ENCODE assay signal across 21 mouse cellular contexts in the genomic region with DNA sequence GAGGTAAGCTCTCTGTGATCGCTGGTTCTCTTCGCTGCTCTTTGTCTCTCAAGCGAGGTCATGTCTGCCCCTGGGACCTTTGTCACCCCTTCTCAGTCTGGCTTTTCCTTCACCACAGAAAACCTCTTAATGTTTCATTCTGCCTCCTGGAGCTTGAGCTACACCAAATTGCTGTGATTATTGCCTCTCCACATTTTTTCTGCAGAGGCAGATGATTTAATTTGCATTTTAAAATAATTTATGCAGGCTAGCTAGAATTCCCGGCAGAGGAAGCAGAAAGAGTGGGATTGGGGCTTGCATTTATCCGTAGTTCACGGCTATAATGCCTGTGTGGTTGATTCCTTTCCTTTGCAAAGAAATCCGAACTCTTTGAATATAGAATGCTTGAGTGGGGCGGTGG. TPM values are rescaled to one million over a fixed set of nuclear protein-coding genes. Genes with fewer than 3 reads are reported as not detected.
DNase-seq lines count a peak whose midpoint lies in the region; ATAC-seq and TF ChIP-seq lines count a peak whose summit lies in the region.
"Had no signal": no experiment of that assay in that cellular context is flagged by ENCODE, and none has a peak within 500 bp of the region (broad histone marks: within the 10 kb centered on the region; RNA-seq: fewer than 3 reads in every experiment).

No protein-coding gene starts in this region.

- no peak for TF ChIP-seq CTCF in layer of hippocampus, adult 2 months (conservative IDR thresholded peaks at IDR 0.05)

- H3K4me1 ChIP-seq in forebrain, embryonic 16.5 days (replicated peaks; ENCODE audit: control insufficient read depth, insufficient read depth, low read length) = peaks cover 42% of the 10 kb centered on the region
- H3K4me1 ChIP-seq in midbrain, embryonic 10.5 days = peaks cover 41% of the 10 kb centered on the region
- H3K4me1 ChIP-seq in neural tube, embryonic 15.5 days = peaks cover 30% of the 10 kb centered on the region
- H3K4me1 ChIP-seq in intestine, embryonic 15.5 days (replicated peaks) = peaks cover 19% of the 10 kb centered on the region

- H3K36me3 ChIP-seq in forebrain, embryonic 16.5 days (ENCODE audit: control insufficient read depth, insufficient read depth) = no peaks in the 10 kb centered on the region
- H3K36me3 ChIP-seq in midbrain, embryonic 10.5 days = no peaks in the 10 kb centered on the region
- no peaks in the 10 kb centered on the region for H3K36me3 ChIP-seq in neural tube, embryonic 15.5 days
- no peaks in the 10 kb centered on the region for H3K36me3 ChIP-seq in intestine, embryonic 15.5 days
- H3K36me3 ChIP-seq: lung, embryonic 15.5 days had no signal

- peak overlapping the region; percentile 91 for H3K4me3 ChIP-seq in layer of hippocampus, adult 2 months
- H3K4me3 ChIP-seq in forebrain, embryonic 16.5 days (replicated peaks; ENCODE audit: low read length) = peak overlapping the region; percentile 10
- peak overlapping the region; percentile 31 for H3K4me3 ChIP-seq in midbrain, embryonic 10.5 days
- no peak overlapping the region for H3K4me3 ChIP-seq in neural tube, embryonic 15.5 days (replicated peaks)
- no peak overlapping the region for H3K4me3 ChIP-seq in intestine, embryonic 15.5 days (replicated peaks)
- H3K4me3 ChIP-seq: lung, embryonic 15.5 days; megakaryocyte, embryonic 14.5 days had no signal

- H3K27ac ChIP-seq in layer of hippocampus, adult 2 months = peak overlapping the region; percentile 91
- peak overlapping the region; percentile 77 for H3K27ac ChIP-seq in forebrain, embryonic 16.5 days (ENCODE audit: low read length)
- peak overlapping the region; percentile 46 for H3K27ac ChIP-seq in midbrain, embryonic 10.5 days (replicated peaks)
- no peak overlapping the region for H3K27ac ChIP-seq in neural tube, embryonic 15.5 days (replicated peaks)
- H3K27ac ChIP-seq in intestine, embryonic 15.5 days = no peak overlapping the region
- H3K27ac ChIP-seq: lung, embryonic 15.5 days had no signal

- H3K27me3 ChIP-seq in forebrain, embryonic 16.5 days (replicated peaks; ENCODE audit: control insufficient read depth, insufficient read depth, low read length) = peaks cover 28% of the 10 kb centered on the region
- peaks cover 100% of the 10 kb centered on the region for H3K27me3 ChIP-seq in midbrain, embryonic 10.5 days (ENCODE audit: low read depth, poor library complexity, severe bottlenecking)
- peaks cover 48% of the 10 kb centered on the region for H3K27me3 ChIP-seq in neural tube, embryonic 15.5 days (replicated peaks)
- peaks cover 67% of the 10 kb centered on the region for H3K27me3 ChIP-seq in intestine, embryonic 15.5 days (replicated peaks)

- no peak overlapping the region; the same call in 1 of the 2 replicates for H3K9ac ChIP-seq in forebrain, embryonic 16.5 days (replicated peaks; ENCODE audit: low read depth, low read length)
- no peak overlapping the region for H3K9ac ChIP-seq in neural tube, embryonic 15.5 days (replicated peaks)
- H3K9ac ChIP-seq in intestine, embryonic 15.5 days = no peak overlapping the region
- H3K9ac ChIP-seq: lung, embryonic 15.5 days had no signal

- H3K4me2 ChIP-seq in forebrain, embryonic 16.5 days (ENCODE audit: low read length) = peak overlapping the region; percentile 46
- peak overlapping the region; percentile 39 for H3K4me2 ChIP-seq in neural tube, embryonic 15.5 days
- H3K4me2 ChIP-seq in intestine, embryonic 15.5 days (replicated peaks) = no peak overlapping the region
- H3K4me2 ChIP-seq: lung, embryonic 15.5 days had no signal

- 16% methylated on average over 8 of the region's 8 CpGs for WGBS in forebrain, embryonic 16.5 days
- 22% methylated on average over 8 of the region's 8 CpGs for WGBS in midbrain, embryonic 10.5 days
- WGBS in neural tube, embryonic 15.5 days = 13% methylated on average over 8 of the region's 8 CpGs
- 42% methylated on average over 8 of the region's 8 CpGs for WGBS in intestine, embryonic 15.5 days

- ATAC-seq in forebrain, embryonic 16.5 days = peak; percentile 41; the same call in 1 of the 2 replicates
- no peak for ATAC-seq in neural tube, embryonic 15.5 days (ENCODE audit: low FRiP score)
- no peak for ATAC-seq in intestine, embryonic 15.5 days

- H3K9me3 ChIP-seq in forebrain, embryonic 16.5 days (ENCODE audit: control insufficient read depth, low read length) = peaks cover 5% of the 10 kb centered on the region; the same call in 1 of the 2 replicates
- peaks cover 10% of the 10 kb centered on the region for H3K9me3 ChIP-seq in midbrain, embryonic 10.5 days (replicated peaks)
- no peaks in the 10 kb centered on the region for H3K9me3 ChIP-seq in neural tube, embryonic 15.5 days (replicated peaks)
- no peaks in the 10 kb centered on the region for H3K9me3 ChIP-seq in intestine, embryonic 15.5 days
- H3K9me3 ChIP-seq: lung, embryonic 15.5 days had no signal

- peak in 1 of 2 experiments; percentile 48 for DNase-seq in layer of hippocampus, adult 2 months (ENCODE audit: low spot score in 2 of 2)
- no peak for DNase-seq in layer of hippocampus, adult 9-11 months
- DNase-seq in midbrain, embryonic 10.5 days (ENCODE audit: low spot score) = no peak
- DNase-seq in kidney, adult 9 months = no peak
- no peak for DNase-seq in adrenal gland, adult (ENCODE audit: inconsistent age in 2 of 2, low spot score in 1 of 2)
- DNase-seq: adrenal gland, adult 8-10 months; kidney, adult 18-20 months; retina, postnatal 1 day; spleen, adult 18-20 months; thymus, postnatal 36 days had no signal

RNA-seq across cellular contexts. Expression of a gene that starts 4.3 kb away (rescaled TPM):
- 1 to 10 TPM; 2.5 to 3.4 TPM for total RNA-seq in layer of hippocampus, adult 2 months (2021)
- not detected in 2 replicates for polyA plus RNA-seq in forebrain, embryonic 16.5 days (2015; fragmentation: Nextera tagmentation; extraction: Ambion mirVana)
- not detected in 2 replicates for polyA plus RNA-seq in midbrain, embryonic 10.5 days (2016; fragmentation: Nextera tagmentation; extraction: Ambion mirVana)
- 0.27 TPM in 1 of 2 replicates, not detected in the other for polyA plus RNA-seq in neural tube, embryonic 15.5 days (2015; fragmentation: Nextera tagmentation; extraction: Ambion mirVana)
- not detected in 2 replicates for polyA plus RNA-seq in intestine, embryonic 15.5 days (2015; fragmentation: Nextera tagmentation; extraction: Ambion mirVana)
- total RNA-seq: adrenal gland, adult 8-10 months; gastrocnemius, adult 8-10 months; heart, postnatal 25 days; liver, adult 2 months had no signal
- polyA plus RNA-seq: liver, adult 2 months; lung, embryonic 15.5 days; neural tube, embryonic 11.5 days; stomach, embryonic 16.5 days had no signal

RNA-seq across cellular contexts. Expression of a gene that starts 4.5 kb away (rescaled TPM):
- total RNA-seq in layer of hippocampus, adult 2 months (2021) = 100 to 1,000 TPM; 137 to 142 TPM
- polyA plus RNA-seq in forebrain, embryonic 16.5 days (2015; fragmentation: Nextera tagmentation; extraction: Ambion mirVana) = 1.9 and 2.2 TPM in 2 replicates
- 0.19 and 0.26 TPM in 2 replicates for polyA plus RNA-seq in midbrain, embryonic 10.5 days (2016; fragmentation: Nextera tagmentation; extraction: Ambion mirVana)
- polyA plus RNA-seq in neural tube, embryonic 15.5 days (2015; fragmentation: Nextera tagmentation; extraction: Ambion mirVana) = 1.4 and 1.6 TPM in 2 replicates
- 0.56 and 0.57 TPM in 2 replicates for polyA plus RNA-seq in intestine, embryonic 15.5 days (2015; fragmentation: Nextera tagmentation; extraction: Ambion mirVana)
- total RNA-seq: liver, adult 2 months had no signal
- polyA plus RNA-seq: liver, adult 2 months had no signal

RNA-seq across cellular contexts. Expression of a gene that starts 5.3 kb away (rescaled TPM):
- total RNA-seq in layer of hippocampus, adult 2 months (2021) = under 1 TPM in 1 of 2 experiments, not detected in 1; 0.52 TPM
- polyA plus RNA-seq in forebrain, embryonic 16.5 days (2015; fragmentation: Nextera tagmentation; extraction: Ambion mirVana) = not detected in 2 replicates
- not detected in 2 replicates for polyA plus RNA-seq in midbrain, embryonic 10.5 days (2016; fragmentation: Nextera tagmentation; extraction: Ambion mirVana)
- not detected in 2 replicates for polyA plus RNA-seq in neural tube, embryonic 15.5 days (2015; fragmentation: Nextera tagmentation; extraction: Ambion mirVana)
- polyA plus RNA-seq in intestine, embryonic 15.5 days (2015; fragmentation: Nextera tagmentation; extraction: Ambion mirVana) = not detected in 2 replicates
- total RNA-seq: adrenal gland, adult 8-10 months; gastrocnemius, adult 8-10 months; heart, postnatal 25 days; liver, adult 2 months had no signal
- polyA plus RNA-seq: liver, adult 2 months; lung, embryonic 15.5 days; neural tube, embryonic 11.5 days; stomach, embryonic 16.5 days had no signal

RNA-seq across cellular contexts. Expression of a gene that starts 18.6 kb away (rescaled TPM):
- total RNA-seq in layer of hippocampus, adult 2 months (2021) = 1 to 10 TPM; 4.8 to 5.1 TPM
- 2.2 and 2.7 TPM in 2 replicates for polyA plus RNA-seq in forebrain, embryonic 16.5 days (2015; fragmentation: Nextera tagmentation; extraction: Ambion mirVana)
- 1.8 and 2.1 TPM in 2 replicates for polyA plus RNA-seq in midbrain, embryonic 10.5 days (2016; fragmentation: Nextera tagmentation; extraction: Ambion mirVana)
- 3.4 and 4.1 TPM in 2 replicates for polyA plus RNA-seq in neural tube, embryonic 15.5 days (2015; fragmentation: Nextera tagmentation; extraction: Ambion mirVana)
- 1.3 and 1.5 TPM in 2 replicates for polyA plus RNA-seq in intestine, embryonic 15.5 days (2015; fragmentation: Nextera tagmentation; extraction: Ambion mirVana)

RNA-seq across cellular contexts. Expression of a gene that starts 18.7 kb away (rescaled TPM):
- total RNA-seq in layer of hippocampus, adult 2 months (2021) = under 1 TPM; 0.20 to 0.26 TPM
- not detected in 2 replicates for polyA plus RNA-seq in forebrain, embryonic 16.5 days (2015; fragmentation: Nextera tagmentation; extraction: Ambion mirVana)
- not detected in 2 replicates for polyA plus RNA-seq in midbrain, embryonic 10.5 days (2016; fragmentation: Nextera tagmentation; extraction: Ambion mirVana)
- 0.13 TPM in 1 of 2 replicates, not detected in the other for polyA plus RNA-seq in neural tube, embryonic 15.5 days (2015; fragmentation: Nextera tagmentation; extraction: Ambion mirVana)
- 0.10 TPM in 1 of 2 replicates, not detected in the other for polyA plus RNA-seq in intestine, embryonic 15.5 days (2015; fragmentation: Nextera tagmentation; extraction: Ambion mirVana)
- total RNA-seq: heart, postnatal 25 days; left cerebral cortex, postnatal 14 days had no signal
- polyA plus RNA-seq: lung, embryonic 15.5 days; neural tube, embryonic 11.5 days had no signal

Comparison
In these comparisons a context has a peak if more than half of its experiments do, and no peak if none do; other contexts are left out.
1. H3K27ac ChIP-seq: peak in layer of hippocampus, adult 2 months (single experiment), forebrain, embryonic 16.5 days (single experiment) and midbrain, embryonic 10.5 days (single experiment); none in neural tube, embryonic 15.5 days (single experiment) and intestine, embryonic 15.5 days (single experiment).
2. H3K4me3 ChIP-seq: peak in layer of hippocampus, adult 2 months (single experiment), forebrain, embryonic 16.5 days (single experiment) and midbrain, embryonic 10.5 days (single experiment); none in neural tube, embryonic 15.5 days (single experiment) and intestine, embryonic 15.5 days (single experiment).